Mouse (Mus musculus) spleen, adult 18-20 months (tissue): Measurements from ENCODE around the gene Clspn.

Experiments
- DNase-seq, 2 experiments: peaks; one replicate each; pipeline ENCODE4 v3.0.0; 2022; ENCODE audit warnings: mixed read lengths in 2 of 2

Clspn gene

DNA sequence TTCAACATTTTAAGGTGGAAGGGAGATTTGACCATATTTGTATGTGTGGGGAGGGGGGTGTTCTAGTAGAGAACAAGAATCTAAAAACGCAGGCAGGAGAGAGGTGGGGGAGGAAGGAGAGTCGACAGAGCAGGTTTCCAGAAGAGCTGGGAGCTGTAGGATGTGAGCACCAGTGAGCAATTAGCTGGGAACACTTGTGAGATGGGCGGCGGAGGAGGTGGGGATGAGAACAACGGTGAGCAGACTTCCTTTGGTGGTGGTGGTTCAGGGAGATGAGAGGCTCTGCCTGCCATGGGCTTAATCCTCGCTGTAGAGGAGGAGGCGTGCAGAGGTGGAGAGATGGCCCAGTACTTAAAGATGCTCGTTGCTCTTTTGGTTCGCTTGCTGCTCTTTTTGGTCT is 85.2 kb downstream of the Clspn start:
- no peak for DNase-seq
